Mouse (Mus musculus) limb, embryonic 13.5 days (tissue): ENCODE measurements around the gene Cmtm4. TPM values are rescaled to one million over a fixed set of nuclear protein-coding genes. Genes with fewer than 3 reads are reported as not detected.

Experiments used
- ATAC-seq: fragments of 200-750 bp; cut with Nextera tagmentation; 2 replicates; pipeline ENCODE4 v1.8.0; 2017; ENCODE audit warnings: low read depth, moderate number of reproducible peaks, moderate TSS enrichment; ENCODE audit not compliant: low FRiP score
- H3K27ac ChIP-seq: fragments of 300-500 bp; sonication (generic); 2 replicates; pipeline ENCODE4 v1.5.1; 2015; ENCODE audit warnings: inconsistent platforms, mild to moderate bottlenecking, moderate library complexity
- H3K27me3 ChIP-seq: fragments of 300-500 bp; sonication (generic); 2 replicates; pipeline ENCODE4 v1.6.1; 2015; ENCODE audit warnings: mild to moderate bottlenecking, inconsistent platforms
- H3K36me3 ChIP-seq: fragments of 300-500 bp; sonication (generic); 2 replicates; pipeline ENCODE4 v1.6.1; 2015; ENCODE audit warnings: inconsistent platforms, mild to moderate bottlenecking, moderate library complexity
- H3K4me1 ChIP-seq: fragments of 300-500 bp; sonication (generic); 2 replicates; pipeline ENCODE4 v1.6.1; 2015; ENCODE audit warnings: inconsistent platforms
- H3K4me2 ChIP-seq: fragments of 300-500 bp; sonication (generic); replicated peaks from 2 replicates; pipeline ENCODE4 v1.6.1; 2015; ENCODE audit warnings: inconsistent platforms, mild to moderate bottlenecking, moderate library complexity
- H3K4me3 ChIP-seq: fragments of 300-500 bp; sonication (generic); 2 replicates; pipeline ENCODE4 v1.5.1; 2015; ENCODE audit warnings: moderate library complexity, mild to moderate bottlenecking, inconsistent platforms
- H3K9ac ChIP-seq: fragments of 300-500 bp; sonication (generic); 2 replicates; pipeline ENCODE4 v1.6.1; 2015; ENCODE audit warnings: mild to moderate bottlenecking, inconsistent platforms
- H3K9me3 ChIP-seq: fragments of 300-500 bp; sonication (generic); 2 replicates; pipeline ENCODE4 v1.6.1; 2016; ENCODE audit warnings: inconsistent platforms
- WGBS: fragments of 180-500 bp; shearing (Covaris S2); methylation state at CpG from one replicate; pipeline ENCODE4 v1.1.7; 2015; 5-methylcytosine and 5-hydroxymethylcytosine counted together
- polyA plus RNA-seq: library from polyadenylated mRNA; unstranded; fragments of >200 nt; fragmentation: Nextera tagmentation; extraction: Ambion mirVana; gene quantifications from 2 replicates; pipeline ENCODE4 v1.2.1, GENCODE M21; 2015

Cmtm4 gene
- polyA plus RNA-seq, 1 experiment from 2014 or later, result 3.0 TPM

- no peak overlapping the region for H3K9ac ChIP-seq
- WGBS, result 74% methylated on average over 5 of the region's 5 CpGs
- H3K4me3 ChIP-seq, result no peak overlapping the region
- no peak overlapping the region for H3K27ac ChIP-seq
- no peaks in the 10 kb centered on the region for H3K9me3 ChIP-seq
- no peak for ATAC-seq
- peaks cover 21% of the 10 kb centered on the region for H3K4me1 ChIP-seq
- H3K4me2 ChIP-seq, result peak overlapping the region; percentile 80; the same call in 1 of the 2 replicates
- peaks cover 32% of the 10 kb centered on the region for H3K36me3 ChIP-seq
- H3K27me3 ChIP-seq, result no peaks in the 10 kb centered on the region
Observed at GRCm38 (mm10) chr8:104342426-104342825, 53.2 kb downstream of the Cmtm4 start.

- Histone ChIP-seq H3K36me3 (peaks cover 25% of the 10 kb centered on the region), H3K9me3 (no peaks in the 10 kb centered on the region), H3K9ac (peak overlapping the region; percentile 88; the same call in 1 of the 2 replicates), H3K27ac (no peak overlapping the region), H3K4me1 (peaks cover 21% of the 10 kb centered on the region), H3K4me3 (peak overlapping the region; percentile 70), H3K4me2 (peak overlapping the region; percentile 80), H3K27me3 (no peaks in the 10 kb centered on the region)
- ATAC-seq, result no peak
- WGBS, result 51% methylated on average over 6 of the region's 6 CpGs
Observed at GRCm38 (mm10) chr8:104341678-104342077, 53.9 kb downstream of the Cmtm4 start.

- peaks cover 21% of the 10 kb centered on the region for H3K4me1 ChIP-seq
- peak overlapping the region; percentile 70 for H3K4me3 ChIP-seq
- H3K9ac ChIP-seq, result peak overlapping the region; percentile 88
- peaks cover 19% of the 10 kb centered on the region for H3K36me3 ChIP-seq
- H3K27ac ChIP-seq, result peak overlapping the region; percentile 79
- H3K9me3 ChIP-seq, result no peaks in the 10 kb centered on the region
- no peaks in the 10 kb centered on the region for H3K27me3 ChIP-seq
- peak; percentile 63 for ATAC-seq
- WGBS, result 1% methylated on average over 24 of the region's 24 CpGs
- H3K4me2 ChIP-seq, result peak overlapping the region; percentile 80
Observed at GRCm38 (mm10) chr8:104341106-104341561, 54.5 kb downstream of the Cmtm4 start.

- peaks cover 21% of the 10 kb centered on the region for H3K4me1 ChIP-seq
- peak overlapping the region; percentile 79 for H3K27ac ChIP-seq
- H3K27me3 ChIP-seq, result no peaks in the 10 kb centered on the region
- H3K9ac ChIP-seq, result peak overlapping the region; percentile 88
- peaks cover 12% of the 10 kb centered on the region; the same call in 1 of the 2 replicates for H3K36me3 ChIP-seq
- 0% methylated on average over 52 of the region's 54 CpGs for WGBS
- H3K4me3 ChIP-seq, result peak overlapping the region; percentile 70
- ATAC-seq, result peak; percentile 75
- peak overlapping the region; percentile 80 for H3K4me2 ChIP-seq
- no peaks in the 10 kb centered on the region for H3K9me3 ChIP-seq
Observed at GRCm38 (mm10) chr8:104340233-104341105, 55.1 kb downstream of the Cmtm4 start.

- H3K27me3 ChIP-seq, result no peaks in the 10 kb centered on the region
- H3K4me3 ChIP-seq, result peak overlapping the region; percentile 70
- H3K36me3 ChIP-seq, result peaks cover 7% of the 10 kb centered on the region; the same call in 1 of the 2 replicates
- 4% methylated on average over 6 of the region's 6 CpGs for WGBS
- H3K4me2 ChIP-seq, result peak overlapping the region; percentile 80
- peak overlapping the region; percentile 88 for H3K9ac ChIP-seq
- peaks cover 21% of the 10 kb centered on the region for H3K4me1 ChIP-seq
- peak overlapping the region; percentile 55; the same call in 1 of the 2 replicates for H3K27ac ChIP-seq
- no peak; the same call in 1 of the 2 replicates for ATAC-seq
- H3K9me3 ChIP-seq, result no peaks in the 10 kb centered on the region
Observed at GRCm38 (mm10) chr8:104339983-104340232, 55.7 kb downstream of the Cmtm4 start.

- ATAC-seq, result no peak
- Histone ChIP-seq H3K4me3 (peak within 1 kb of the TSS; percentile 70), H3K27me3 (no peaks in the 10 kb centered on the region), H3K36me3 (peaks cover 3% of the 10 kb centered on the region; the same call in 1 of the 2 replicates), H3K27ac (peak within 1 kb of the TSS; percentile 55; the same call in 1 of the 2 replicates), H3K4me1 (peaks cover 21% of the 10 kb centered on the region), H3K4me2 (peak within 1 kb of the TSS; percentile 80), H3K9ac (peak within 1 kb of the TSS; percentile 88), H3K9me3 (no peaks in the 10 kb centered on the region)
- WGBS, result 18% methylated on average over 17 of the region's 18 CpGs
Observed at GRCm38 (mm10) chr8:104339229-104339982, 56.2 kb downstream of the Cmtm4 start, which contains the start of gene Cmtm3. Gene Cmtm3, plus strand, starts transcription at chr8:104339410.

GRCm38 (mm10) chr8:104337890-104338289 is 57.7 kb downstream of the Cmtm4 start:
- WGBS, result 45% methylated on average over 3 of the region's 3 CpGs

GRCm38 (mm10) chr8:104336806-104337205 is 58.8 kb downstream of the Cmtm4 start:
- H3K27me3 ChIP-seq, result no peaks in the 10 kb centered on the region
- H3K9me3 ChIP-seq, result no peaks in the 10 kb centered on the region

More at GRCm38 (mm10) chr8:104337890-104338289, 57.7 kb downstream of the Cmtm4 start:
- Histone ChIP-seq H3K4me1 (peaks cover 14% of the 10 kb centered on the region), H3K9me3 (no peaks in the 10 kb centered on the region), H3K9ac (no peak overlapping the region), H3K27ac (no peak overlapping the region), H3K27me3 (no peaks in the 10 kb centered on the region), H3K4me2 (no peak overlapping the region), H3K4me3 (no peak overlapping the region), H3K36me3 (no peaks in the 10 kb centered on the region)
- no peak for ATAC-seq

GRCm38 (mm10) chr8:104334196-104334595 is 61.4 kb downstream of the Cmtm4 start:
- Histone ChIP-seq H3K4me2 (no peak overlapping the region), H3K9ac (no peak overlapping the region), H3K27ac (no peak overlapping the region), H3K4me3 (no peak overlapping the region), H3K36me3 (no peaks in the 10 kb centered on the region), H3K4me1 (no peaks in the 10 kb centered on the region), H3K27me3 (no peaks in the 10 kb centered on the region), H3K9me3 (no peaks in the 10 kb centered on the region)
- 72% methylated on average over 1 of the region's 1 CpGs for WGBS
- ATAC-seq, result no peak

More at GRCm38 (mm10) chr8:104336806-104337205, 58.8 kb downstream of the Cmtm4 start:
- Histone ChIP-seq H3K4me3 (no peak overlapping the region), H3K4me1 (peaks cover 12% of the 10 kb centered on the region), H3K27ac (no peak overlapping the region), H3K4me2 (no peak overlapping the region), H3K9ac (no peak overlapping the region), H3K36me3 (no peaks in the 10 kb centered on the region)
- whole genome bisulfite sequencing, result 86% methylated on average over 1 of the region's 1 CpGs
- no peak for ATAC-seq

GRCm38 (mm10) chr8:104333786-104334185 is 61.8 kb downstream of the Cmtm4 start:
- Histone ChIP-seq H3K4me1 (no peaks in the 10 kb centered on the region), H3K9ac (no peak overlapping the region), H3K27ac (no peak overlapping the region), H3K27me3 (no peaks in the 10 kb centered on the region), H3K36me3 (no peaks in the 10 kb centered on the region), H3K4me2 (no peak overlapping the region), H3K9me3 (no peaks in the 10 kb centered on the region), H3K4me3 (no peak overlapping the region)
- WGBS, result 72% methylated on average over 5 of the region's 5 CpGs
- no peak for ATAC-seq

- Histone ChIP-seq H3K4me2 (no peak overlapping the region), H3K27me3 (no peaks in the 10 kb centered on the region), H3K9ac (no peak overlapping the region), H3K27ac (no peak overlapping the region), H3K36me3 (no peaks in the 10 kb centered on the region), H3K4me3 (no peak overlapping the region), H3K9me3 (no peaks in the 10 kb centered on the region), H3K4me1 (no peaks in the 10 kb centered on the region)
- no peak for ATAC-seq
- 76% methylated on average over 5 of the region's 5 CpGs for WGBS
Observed at GRCm38 (mm10) chr8:104332665-104333631, 62.7 kb downstream of the Cmtm4 start.
